Mouse (Mus musculus) G1E (cell line): ENCODE measurements around the gene Hdac8.

Experiments used
- CTCF ChIP-seq: IDR thresholded peaks from 2 replicates; pipeline ENCODE4 v1.5.1; 2012; ENCODE audit warnings: low read depth, low read length, inconsistent platforms, mixed read lengths
- TAL1 ChIP-seq: conservative IDR thresholded peaks from 2 replicates; pipeline ENCODE4 v1.6.1; 2012; ENCODE audit warnings: low read depth, low read length, inconsistent platforms, mixed read lengths

DNA sequence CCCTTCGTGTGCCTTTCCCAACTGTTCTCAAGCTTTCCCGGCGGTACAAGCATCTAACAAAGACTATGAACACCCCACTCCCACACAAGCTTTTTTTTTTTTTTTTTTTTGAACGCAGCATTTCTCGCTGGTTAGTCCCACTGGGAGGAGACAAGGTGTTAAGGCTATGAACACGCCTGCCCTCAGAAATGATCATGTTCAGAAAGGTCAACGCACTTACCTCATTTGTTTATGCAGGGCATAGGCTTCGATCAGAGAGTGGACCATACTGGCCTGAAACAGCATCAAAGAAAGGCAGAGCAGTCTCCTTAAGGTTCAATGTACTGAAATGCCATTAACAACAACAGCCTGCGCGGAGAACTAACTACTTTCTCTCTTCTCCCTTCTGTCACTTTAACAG, 980 bp downstream of the Hdac8 start:
- TF ChIP-seq CTCF (no peak), TAL1 (no peak)
